ENCODE assay signal across 15 mouse cellular contexts in genomic region chr8:120124261-120124660, GRCm38 (mm10). TPM values are rescaled to one million over a fixed set of nuclear protein-coding genes. Genes with fewer than 3 reads are reported as not detected.
A peak's percentile ranks its signal among the peaks of the same experiment; 100 is the strongest.
DNase-seq lines count a peak whose midpoint lies in the region; ATAC-seq and TF ChIP-seq lines count a peak whose summit lies in the region.
"Had no signal": no experiment of that assay in that cellular context is flagged by ENCODE, and none has a peak within 500 bp of the region (broad histone marks: within the 10 kb centered on the region; RNA-seq: fewer than 3 reads in every experiment).

No protein-coding gene starts in this region.

- H3K4me3 ChIP-seq in heart, adult 2 months: no peak overlapping the region
- no peak overlapping the region for H3K4me3 ChIP-seq in left cerebral cortex, adult 2 months
- no peak overlapping the region for H3K4me3 ChIP-seq in lung, embryonic 14.5 days (ENCODE audit: low read depth, low read length)
- no peak overlapping the region for H3K4me3 ChIP-seq in midbrain, embryonic 15.5 days
- H3K4me3 ChIP-seq: embryonic facial prominence, embryonic 13.5 days; liver, embryonic 13.5 days had no signal

- H3K79me2 ChIP-seq in heart, adult 2 months (replicated peaks; ENCODE audit: control insufficient read depth, insufficient read depth, low read length): no peaks in the 10 kb centered on the region; the same call in 1 of the 2 replicates

- no peak for TF ChIP-seq EP300 in heart, adult 2 months (IDR thresholded peaks at IDR 0.05; ENCODE audit: insufficient read depth, low read depth, low read length)

- no peak for TF ChIP-seq POLR2A in heart, adult 2 months (IDR thresholded peaks at IDR 0.05; ENCODE audit: insufficient read depth, low read depth, low read length)

- no peak overlapping the region for H3K9ac ChIP-seq in heart, adult 2 months (ENCODE audit: low read depth, low read length)
- no peak overlapping the region for H3K9ac ChIP-seq in lung, embryonic 14.5 days
- no peak overlapping the region for H3K9ac ChIP-seq in midbrain, embryonic 15.5 days
- H3K9ac ChIP-seq: embryonic facial prominence, embryonic 13.5 days; liver, embryonic 13.5 days had no signal

- no peaks in the 10 kb centered on the region for H3K36me3 ChIP-seq in heart, adult 2 months (ENCODE audit: control insufficient read depth, insufficient read depth, low read length)
- H3K36me3 ChIP-seq in lung, embryonic 14.5 days (ENCODE audit: insufficient read depth): no peaks in the 10 kb centered on the region
- no peaks in the 10 kb centered on the region for H3K36me3 ChIP-seq in midbrain, embryonic 15.5 days (replicated peaks)
- H3K36me3 ChIP-seq: embryonic facial prominence, embryonic 13.5 days; liver, embryonic 13.5 days had no signal

- no peak overlapping the region for H3K4me2 ChIP-seq in lung, embryonic 14.5 days
- no peak overlapping the region for H3K4me2 ChIP-seq in midbrain, embryonic 15.5 days
- H3K4me2 ChIP-seq: embryonic facial prominence, embryonic 13.5 days; liver, embryonic 13.5 days had no signal

- ATAC-seq in lung, embryonic 14.5 days (ENCODE audit: insufficient read depth): no peak
- ATAC-seq in midbrain, embryonic 15.5 days (replicated peaks): no peak
- ATAC-seq: inflammation-experienced regulatory T-cells, adult 6 months had no signal

- peak overlapping the region; percentile 3 for H3K27ac ChIP-seq in heart, adult 2 months
- 0 out of 2 replicates have a peak overlapping the region, but pooled peaks have one; percentile 26 for H3K27ac ChIP-seq in left cerebral cortex, adult 2 months
- H3K27ac ChIP-seq in lung, embryonic 14.5 days (ENCODE audit: low read depth): peak overlapping the region; percentile 50; the same call in 1 of the 2 replicates
- H3K27ac ChIP-seq in midbrain, embryonic 15.5 days: peak overlapping the region; percentile 9; the same call in 1 of the 2 replicates
- H3K27ac ChIP-seq: embryonic facial prominence, embryonic 13.5 days; liver, embryonic 13.5 days had no signal

- H3K9me3 ChIP-seq in lung, embryonic 14.5 days (ENCODE audit: low read depth, low read length): no peaks in the 10 kb centered on the region
- H3K9me3 ChIP-seq in midbrain, embryonic 15.5 days: no peaks in the 10 kb centered on the region
- H3K9me3 ChIP-seq: embryonic facial prominence, embryonic 13.5 days; liver, embryonic 13.5 days had no signal

- intact Hi-C loops in heart, adult 2 months (cut with DNase I): no loop called here
- intact Hi-C loops in heart, postnatal 10 days (cut with DNase I): no loop called here
- intact Hi-C loops in left cerebral cortex, adult 2 months (cut with DNase I): no loop called here

- peaks cover 19% of the 10 kb centered on the region for H3K4me1 ChIP-seq in heart, adult 2 months (ENCODE audit: control insufficient read depth, insufficient read depth, low read length)
- H3K4me1 ChIP-seq in lung, embryonic 14.5 days (ENCODE audit: insufficient read depth): no peaks in the 10 kb centered on the region; the same call in 1 of the 2 replicates
- H3K4me1 ChIP-seq in midbrain, embryonic 15.5 days: peaks cover 34% of the 10 kb centered on the region

- WGBS in heart, adult 2 months: 20% methylated on average over 6 of the region's 6 CpGs
- WGBS in lung, embryonic 14.5 days: 21% methylated on average over 6 of the region's 6 CpGs
- 60% methylated on average over 6 of the region's 6 CpGs for WGBS in midbrain, embryonic 15.5 days

- DNase-seq in heart, adult 2 months: peak in 1 of 2 experiments; percentile 23
- DNase-seq in heart, postnatal 10 days: no peak
- DNase-seq in left cerebral cortex, adult 2 months (ENCODE audit: extremely low spot score in 1 of 2, low spot score in 2 of 2): no peak
- no peak for DNase-seq in left cerebral cortex, adult 8-10 months (ENCODE audit: low spot score in 2 of 2)
- DNase-seq in lung, embryonic 14.5 days: no peak
- DNase-seq in cerebellum, adult 9-10 months: no peak
- no peak for DNase-seq in spleen, postnatal 36 days (ENCODE audit: low spot score in 2 of 2)
- DNase-seq: adrenal gland, adult 8-10 months; cerebellum, adult 8-10 months; layer of hippocampus, postnatal 36 days; liver, embryonic 13.5 days had no signal

- H3K27me3 ChIP-seq in heart, adult 2 months (ENCODE audit: control insufficient read depth, insufficient read depth, low read length): no peaks in the 10 kb centered on the region
- H3K27me3 ChIP-seq in lung, embryonic 14.5 days (ENCODE audit: insufficient read depth, low read length): peaks cover 8% of the 10 kb centered on the region; the same call in 1 of the 2 replicates
- no peaks in the 10 kb centered on the region for H3K27me3 ChIP-seq in midbrain, embryonic 15.5 days (replicated peaks)

- TF ChIP-seq CTCF in heart, adult 2 months (IDR thresholded peaks at IDR 0.05): no peak
- no peak for TF ChIP-seq CTCF in left cerebral cortex, adult 2 months (IDR thresholded peaks at IDR 0.05)
- TF ChIP-seq CTCF in lung, embryonic 14.5 days (IDR thresholded peaks at IDR 0.05; ENCODE audit: low read depth): no peak

RNA-seq across cellular contexts. Expression of gene 6430548M08Rik, which starts 10.3 kb away (rescaled TPM):
- 10 to 100 TPM; 16.1 to 20.0 TPM for total RNA-seq in heart, adult 2 months (2021)
- polyA plus RNA-seq in heart, adult 2 months (2012; rRNA removed): 6.4 and 9.5 TPM in 2 replicates
- total RNA-seq in heart, postnatal 10 days (2021): 10 to 100 TPM; 18.7 to 20.1 TPM
- total RNA-seq in left cerebral cortex, adult 2 months (2021): 100 to 1,000 TPM; 234 to 249 TPM
- 100 to 1,000 TPM; 219 to 271 (median 241) TPM for total RNA-seq in left cerebral cortex, adult 8-10 months (2022)
- polyA plus RNA-seq in lung, embryonic 14.5 days (2014; fragmentation: Nextera tagmentation; extraction: Ambion mirVana): 7.1 and 8.0 TPM in 2 replicates
- 33.6 and 35.7 TPM in 2 replicates for polyA plus RNA-seq in midbrain, embryonic 15.5 days (2015; fragmentation: Nextera tagmentation; extraction: Ambion mirVana)

RNA-seq across cellular contexts. Expression of gene Zdhhc7, which starts 23.0 kb away (rescaled TPM):
- total RNA-seq in heart, adult 2 months (2021): 10 to 100 TPM; 34.2 to 35.4 TPM
- 48.5 and 70.6 TPM in 2 replicates for polyA plus RNA-seq in heart, adult 2 months (2012; rRNA removed)
- total RNA-seq in heart, postnatal 10 days (2021): 10 to 100 TPM; 38.0 to 43.6 TPM
- total RNA-seq in left cerebral cortex, adult 2 months (2021): 10 to 100 TPM; 33.5 to 38.5 TPM
- total RNA-seq in left cerebral cortex, adult 8-10 months (2022): 10 to 100 TPM; 26.3 to 44.6 (median 34.0) TPM
- 33.9 and 37.5 TPM in 2 replicates for polyA plus RNA-seq in lung, embryonic 14.5 days (2014; fragmentation: Nextera tagmentation; extraction: Ambion mirVana)
- polyA plus RNA-seq in midbrain, embryonic 15.5 days (2015; fragmentation: Nextera tagmentation; extraction: Ambion mirVana): 31.3 and 33.8 TPM in 2 replicates

RNA-seq across cellular contexts. Expression of gene Fam92b, which starts 53.0 kb away (rescaled TPM):
- not detected for total RNA-seq in heart, adult 2 months (2021)
- polyA plus RNA-seq in heart, adult 2 months (2012; rRNA removed): 1.0 TPM in 1 of 2 replicates, not detected in the other
- total RNA-seq in heart, postnatal 10 days (2021): not detected
- 1 to 10 TPM in 1 of 2 experiments, under 1 TPM in 1; 0.68 to 1.0 TPM for total RNA-seq in left cerebral cortex, adult 2 months (2021)
- total RNA-seq in left cerebral cortex, adult 8-10 months (2022): 1 to 10 TPM in 2 of 4 experiments, under 1 TPM in 2; 0.48 to 1.9 (median 0.86) TPM
- polyA plus RNA-seq in lung, embryonic 14.5 days (2014; fragmentation: Nextera tagmentation; extraction: Ambion mirVana): not detected in 2 replicates
- polyA plus RNA-seq in midbrain, embryonic 15.5 days (2015; fragmentation: Nextera tagmentation; extraction: Ambion mirVana): 2.1 and 2.2 TPM in 2 replicates
- polyA plus RNA-seq: C2C12; inflammation-experienced regulatory T-cells, adult 6 months; liver, embryonic 13.5 days had no signal

Comparison
In these comparisons a context has a peak if more than half of its experiments do, and no peak if none do; other contexts are left out.
1. RNA of gene 6430548M08Rik, which starts 10.3 kb away (total RNA-seq): 219 to 271 TPM in left cerebral cortex, adult 8-10 months and 234 to 249 TPM in left cerebral cortex, adult 2 months; 18.7 to 20.1 TPM in heart, postnatal 10 days and 16.1 to 20.0 TPM in heart, adult 2 months; every median in the first group is over 10 times any median in the second.
2. Peak in every context shown above with its lines, with median percentiles within 50 percentile points of each other: H3K27ac ChIP-seq.